Mouse (Mus musculus) right cerebral cortex, postnatal 36 days (tissue): Measurements from ENCODE around the gene Haao.
A peak's percentile ranks its signal among the peaks of the same experiment; 100 is the strongest.

Source experiments
- DNase-seq, 2 experiments: peaks; one replicate each; pipeline ENCODE4 v3.0.0; 2022; ENCODE audit warnings: low spot score in 2 of 2, mixed read lengths in 1 of 2

The Haao gene

DNA sequence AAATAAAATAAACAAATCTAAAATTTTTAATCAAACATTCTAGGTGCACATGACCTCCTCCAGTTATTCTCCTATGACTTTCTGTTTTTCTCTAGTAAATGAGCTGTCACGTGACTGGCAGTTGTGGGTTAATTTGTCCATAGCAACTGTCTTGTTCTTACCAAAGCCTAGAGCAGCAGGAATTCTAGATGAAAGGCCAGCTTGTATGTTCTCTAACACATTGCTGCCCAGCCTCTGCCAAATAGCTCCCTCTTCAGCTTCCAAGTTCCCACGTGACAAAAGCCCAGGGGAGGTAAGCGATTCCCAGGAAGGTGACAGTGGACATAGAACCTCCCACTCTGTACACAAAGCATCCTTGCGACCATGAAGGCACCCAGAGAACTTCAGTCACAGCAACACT is 13.6 kb downstream of the Haao start:
- DNase-seq, result no peak

GRCm38 (mm10) chr17:83830616-83831292 is 17.0 kb downstream of the Haao start:
- no peak for DNase-seq

- DNase-seq, result no peak
Observed at GRCm38 (mm10) chr17:83829356-83829755, 18.4 kb downstream of the Haao start.

GRCm38 (mm10) chr17:83823835-83824234 is 23.9 kb downstream of the Haao start:
- no peak for DNase-seq

DNA sequence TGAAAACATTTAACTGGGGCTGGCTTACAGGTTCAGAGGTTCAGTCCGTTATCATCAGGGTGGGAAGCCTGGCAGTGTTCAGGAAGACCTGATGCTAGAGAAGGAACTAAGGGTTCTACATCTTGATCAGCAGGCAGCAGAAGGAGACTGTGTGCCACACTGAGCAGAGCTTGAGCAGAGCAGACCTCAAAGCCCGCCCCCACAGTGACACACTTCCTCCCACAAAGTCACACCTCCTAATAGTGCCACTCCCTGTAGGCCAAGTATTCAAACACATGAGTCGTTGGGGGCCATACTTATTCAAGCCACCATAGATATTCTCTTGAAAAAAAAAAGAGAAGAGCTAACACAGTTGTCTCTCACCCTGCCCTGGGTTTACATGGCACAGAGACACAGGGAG is 25.9 kb downstream of the Haao start:
- DNase-seq, result no peak

DNA sequence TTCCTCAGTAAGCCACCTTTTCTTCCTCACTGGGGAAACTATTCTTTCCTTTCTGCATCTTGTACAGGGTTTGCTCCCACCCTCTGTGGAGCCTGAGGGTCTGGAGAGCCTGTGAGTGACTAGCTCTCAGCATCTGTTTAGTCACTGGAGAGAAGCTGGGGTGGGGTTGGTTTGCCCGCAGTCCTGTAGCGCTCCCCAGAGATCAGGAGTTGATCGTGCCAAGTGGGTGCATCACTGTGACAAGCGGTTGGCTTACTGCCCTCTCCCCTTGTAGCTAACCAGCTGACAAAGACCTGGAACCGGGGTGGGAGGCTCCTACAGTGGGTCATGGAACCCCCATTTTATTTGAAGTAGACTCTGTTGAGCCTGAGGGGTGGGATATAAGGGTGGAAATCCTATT is 27.1 kb downstream of the Haao start:
- no peak for DNase-seq

DNA sequence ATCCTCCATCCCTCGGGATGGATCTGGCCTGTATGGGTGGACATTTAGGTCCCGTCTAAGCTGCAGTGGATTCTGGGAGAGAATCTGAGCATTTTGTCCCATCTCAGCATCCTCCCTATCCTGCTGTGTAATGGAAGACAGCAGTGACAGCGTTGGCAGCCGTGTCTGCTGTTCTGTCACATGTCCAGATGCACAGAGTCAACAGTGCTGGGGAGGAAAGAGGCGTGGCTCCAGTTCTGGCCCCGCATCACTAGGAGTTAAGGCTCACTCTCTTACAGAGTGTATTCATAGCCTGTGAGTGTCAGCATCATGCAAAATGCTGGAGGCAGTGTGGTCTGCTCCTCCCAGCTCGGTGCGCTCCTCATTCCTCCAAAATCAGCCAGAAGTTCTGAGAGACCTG is 28.3 kb downstream of the Haao start:
- DNase-seq, result no peak

GRCm38 (mm10) chr17:83816996-83817395 is 30.8 kb downstream of the Haao start:
- no peak for DNase-seq

GRCm38 (mm10) chr17:83813050-83813449 is 34.7 kb downstream of the Haao start:
- no peak for DNase-seq

- no peak for DNase-seq
Observed at GRCm38 (mm10) chr17:83812200-83812944, 35.4 kb downstream of the Haao start.

GRCm38 (mm10) chr17:83810285-83810684 is 37.5 kb downstream of the Haao start:
- no peak for DNase-seq

DNA sequence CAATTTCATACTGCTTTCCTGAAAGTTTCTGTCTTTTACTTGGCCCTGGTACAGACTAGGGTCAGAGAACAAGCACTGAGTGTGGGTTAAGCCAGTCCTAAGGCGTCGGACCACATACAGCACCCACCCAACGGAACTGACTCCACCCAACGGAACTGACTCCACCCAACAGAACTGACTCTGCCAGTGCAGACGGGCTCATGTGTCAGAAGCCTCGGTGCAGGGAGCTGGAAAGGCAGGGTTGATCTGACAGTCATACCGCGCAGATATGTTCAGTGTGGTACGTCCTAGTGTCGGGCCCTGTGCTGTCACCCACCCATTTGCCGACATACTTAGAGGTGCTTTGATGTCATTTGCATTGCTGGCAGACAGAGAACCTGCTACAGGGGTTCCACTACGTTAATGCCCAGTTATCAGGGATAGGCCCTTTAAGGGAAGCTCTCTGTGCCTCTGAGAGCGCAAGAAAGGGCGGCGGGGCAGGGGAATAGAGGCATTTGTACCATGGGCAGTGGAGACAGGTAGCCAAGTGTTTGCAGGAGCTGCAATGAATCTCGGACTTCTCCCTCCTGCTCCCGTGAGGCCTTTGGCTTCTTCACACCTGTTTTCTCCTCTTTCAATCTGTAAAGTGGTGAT is 38.5 kb downstream of the Haao start:
- DNase-seq, result no peak

- no peak for DNase-seq
Observed at GRCm38 (mm10) chr17:83808476-83809098, 39.2 kb downstream of the Haao start.

DNA sequence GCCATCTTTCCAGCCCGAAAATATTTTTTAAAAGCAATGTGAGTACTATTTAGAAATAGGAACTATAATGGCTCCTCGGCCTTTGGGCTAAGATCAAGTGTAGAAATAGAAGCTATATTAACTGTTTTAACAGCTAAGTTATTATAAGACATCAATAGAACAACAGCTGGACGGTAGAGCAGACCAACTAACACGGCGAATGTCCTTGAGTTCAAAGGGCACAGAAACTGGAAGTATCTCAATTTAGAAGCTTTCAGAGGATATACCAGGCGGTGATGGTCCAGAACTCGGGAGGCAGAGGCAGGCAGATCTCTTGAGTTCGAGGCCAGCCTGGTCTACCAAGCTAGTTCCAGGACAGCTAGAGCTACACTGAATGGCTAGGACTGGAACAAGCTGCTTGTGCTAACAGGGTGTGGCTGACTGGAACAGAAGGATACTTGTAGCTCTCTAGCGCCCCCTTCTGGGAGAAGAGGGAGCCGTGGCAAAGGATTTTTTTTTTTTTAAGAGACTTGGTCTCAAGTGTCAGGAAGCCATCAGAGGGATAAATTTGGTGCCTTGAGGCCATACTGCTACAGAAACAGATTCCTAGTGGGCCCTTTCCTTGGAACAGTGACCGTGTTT is 39.9 kb downstream of the Haao start:
- DNase-seq, result peak; percentile 37 to 51

DNA sequence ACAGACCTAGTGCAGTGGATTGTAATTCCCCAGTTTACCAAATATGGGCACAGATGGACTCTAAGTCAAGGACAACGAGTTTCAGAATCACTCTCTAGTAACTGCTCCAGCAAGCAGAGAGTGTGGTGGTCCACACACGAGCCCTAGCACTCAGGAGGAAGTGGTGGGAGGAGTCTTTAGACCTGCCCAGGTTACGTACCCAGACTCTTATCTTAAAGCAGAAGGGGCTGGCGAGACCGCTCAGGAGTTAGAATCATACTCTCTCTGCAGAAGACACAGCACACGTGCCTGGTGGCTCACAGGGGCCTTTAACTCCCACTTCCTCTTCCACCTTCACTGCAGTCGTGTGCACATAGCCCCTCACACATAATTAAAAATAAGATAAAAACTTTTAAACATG is 40.4 kb downstream of the Haao start:
- no peak for DNase-seq

DNA sequence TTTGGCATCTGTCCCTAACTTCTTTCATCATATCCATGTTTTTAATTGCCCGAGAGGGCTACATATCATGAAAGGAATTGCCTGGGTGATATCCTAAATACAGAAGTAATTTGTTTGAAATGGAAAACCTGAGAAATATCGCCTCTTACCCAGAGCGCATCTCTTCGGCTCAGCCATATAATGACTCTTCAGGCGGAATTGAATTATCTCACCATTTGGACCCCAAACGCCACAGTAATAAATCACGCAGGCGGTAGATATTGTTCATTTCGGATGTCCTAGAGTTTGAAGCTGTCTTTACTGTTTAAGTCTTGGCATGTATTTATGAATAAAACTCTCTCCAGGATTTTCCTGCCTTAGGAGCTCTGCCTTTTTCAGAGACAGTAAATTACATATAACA is 42.7 kb downstream of the Haao start:
- no peak for DNase-seq

DNA sequence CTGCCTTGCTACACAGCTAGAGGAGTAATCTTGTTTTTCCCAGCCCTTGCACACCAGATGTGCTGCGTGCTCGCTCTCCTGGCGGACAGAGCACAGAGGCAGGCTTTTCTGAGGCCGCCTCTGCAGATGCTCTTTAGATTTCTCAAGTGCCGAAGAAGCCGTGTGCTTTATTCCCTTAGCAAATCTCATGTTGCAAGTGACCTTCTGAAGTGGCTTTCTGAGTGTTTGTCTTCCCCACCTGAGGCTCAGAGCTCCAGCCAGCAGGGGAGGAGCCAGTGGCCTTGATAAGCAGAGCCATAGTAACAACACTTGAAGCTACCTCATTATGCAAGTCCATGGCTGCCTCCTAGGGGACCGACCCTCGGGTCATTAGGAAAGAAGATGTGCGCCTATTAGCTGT is 43.8 kb downstream of the Haao start:
- no peak for DNase-seq

DNA sequence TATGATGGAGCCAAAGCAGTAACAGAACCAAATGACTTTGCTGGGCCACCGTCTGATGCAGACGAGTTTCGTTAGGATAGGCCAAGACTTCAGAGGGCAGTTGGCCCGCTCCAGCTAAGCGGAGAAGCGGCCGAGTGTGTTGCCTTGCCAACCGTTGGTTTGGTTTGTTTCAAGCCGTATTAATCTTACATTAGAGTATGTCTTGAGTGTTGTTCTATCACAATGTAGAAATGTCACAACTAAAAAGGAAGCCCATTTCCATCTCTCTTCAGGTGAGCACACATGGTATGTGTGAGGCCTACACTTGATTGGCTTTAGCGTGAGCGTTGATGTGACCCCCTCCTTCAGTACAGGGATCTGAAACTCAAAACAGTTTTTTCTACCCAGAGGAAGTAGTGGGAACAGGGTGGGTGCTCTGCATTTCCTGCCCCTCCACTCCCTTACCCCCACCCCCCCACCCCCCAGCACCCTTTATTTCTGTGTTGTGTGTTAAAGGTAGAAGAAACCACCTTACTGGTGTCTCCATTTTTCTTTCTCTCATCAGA is 48.2 kb downstream of the Haao start:
- no peak for DNase-seq

DNA sequence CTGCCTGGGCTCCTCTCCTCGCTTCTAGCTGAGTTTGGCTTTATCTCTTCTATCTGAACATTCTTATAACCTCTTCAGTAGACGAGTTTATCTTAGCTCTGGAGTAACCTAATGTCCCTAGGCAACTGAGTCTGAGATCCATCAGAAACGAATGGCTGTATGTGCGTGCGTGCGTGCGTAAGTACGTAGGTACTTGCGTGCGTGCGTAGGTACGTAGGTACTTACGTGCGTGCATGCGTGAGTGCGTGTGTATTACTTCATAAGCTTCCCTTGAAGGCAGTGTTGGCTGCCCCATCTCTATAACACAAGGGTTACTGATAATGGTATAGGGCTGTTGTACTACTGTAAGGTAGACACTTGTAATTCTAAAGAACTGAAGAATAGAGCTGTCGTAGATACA is 52.6 kb downstream of the Haao start:
- DNase-seq, result no peak

DNA sequence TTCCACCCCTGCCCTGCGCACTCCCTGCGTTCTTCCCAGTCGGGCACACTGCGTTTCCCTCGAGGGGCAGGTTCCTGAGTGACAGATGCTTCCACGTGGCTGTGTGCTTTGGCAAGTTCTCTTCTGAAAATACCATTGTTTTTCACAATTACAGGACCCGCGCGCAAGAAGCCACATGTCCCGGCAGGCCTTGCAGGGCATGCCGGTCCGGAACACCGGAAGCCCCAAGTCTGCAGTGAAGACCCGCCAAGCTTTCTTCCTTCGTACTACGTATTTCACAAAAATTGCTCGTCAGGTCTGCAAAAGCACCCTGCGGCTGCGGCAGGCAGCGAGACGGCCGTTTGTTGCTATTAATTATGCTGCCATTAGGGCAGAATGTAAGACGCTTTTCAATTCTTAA is 55.4 kb downstream of the Haao start:
- DNase-seq, result no peak

- DNase-seq, result no peak
Observed at GRCm38 (mm10) chr17:83790158-83790557, 57.6 kb downstream of the Haao start.

DNA sequence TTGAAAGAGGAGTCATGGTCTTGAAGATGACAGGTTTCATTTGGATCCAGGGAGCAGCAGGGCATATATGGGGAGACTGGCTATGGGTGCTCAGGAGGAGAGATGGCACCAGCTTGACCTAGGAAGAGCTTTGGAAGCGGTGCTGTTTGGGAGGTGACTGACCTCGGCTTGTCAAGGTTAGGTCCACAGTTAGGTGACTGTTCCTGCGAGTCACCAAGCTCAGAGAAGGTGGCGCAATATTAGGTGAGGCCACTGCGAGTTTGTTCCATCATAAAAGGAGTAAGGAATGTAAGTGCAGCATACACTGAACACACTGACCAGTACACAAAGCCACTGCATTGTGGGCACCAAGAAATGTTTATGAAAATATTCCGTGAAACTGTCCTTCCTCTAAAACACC is 61.3 kb downstream of the Haao start:
- no peak for DNase-seq
